Mouse (Mus musculus) monocyte, adult 59 days (primary cell): Measurements from ENCODE around the gene Wdr17. TPM values are rescaled to one million over a fixed set of nuclear protein-coding genes. Genes with fewer than 3 reads are reported as not detected.

Source experiments
- total RNA-seq, 2 experiments: library from RNA; stranded (reverse); gene quantifications; one replicate each; pipeline ENCODE4 v1.2.4; 2023

The Wdr17 gene
- not detected for total RNA-seq

DNA sequence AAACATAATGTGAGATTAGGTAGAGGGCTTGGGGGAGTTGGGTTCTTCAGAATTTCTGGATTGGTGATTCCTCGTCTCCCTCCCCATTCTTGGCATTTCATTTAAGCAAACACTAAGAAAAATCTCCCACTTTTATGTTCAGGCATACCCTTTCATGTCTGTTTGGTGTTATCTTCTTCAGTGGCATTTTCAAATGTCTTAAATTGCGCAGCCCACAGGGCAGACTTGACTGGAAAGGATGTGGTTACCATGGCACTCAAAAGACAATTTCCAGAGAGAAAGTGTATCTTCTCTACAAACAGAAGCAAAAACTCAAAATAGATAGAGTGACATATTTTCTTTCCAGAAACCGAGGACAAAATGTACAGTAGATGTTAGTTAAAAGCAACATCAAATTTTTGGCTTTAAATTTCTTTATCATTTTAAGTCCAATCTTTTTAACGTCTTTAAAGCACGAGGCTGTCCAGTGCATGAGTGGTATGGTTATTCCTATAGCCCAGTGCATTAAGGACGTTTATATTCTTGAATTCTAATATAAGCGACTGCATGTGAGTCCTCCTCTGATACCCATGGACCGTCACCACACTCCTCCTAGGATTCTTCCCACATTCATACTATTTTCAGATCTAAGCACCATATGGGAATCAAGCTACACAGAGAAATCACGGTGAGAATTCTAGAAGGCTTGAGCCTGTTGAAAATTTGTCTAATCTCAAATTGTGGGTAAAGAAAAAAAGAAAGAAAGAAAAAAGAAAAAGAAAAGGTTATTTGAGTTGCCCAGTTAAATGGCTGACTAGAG lies at the start of gene Wdr17:
Gene Wdr17 (minus strand): TSS at position 198 of the 799 bp plus-strand sequence.

DNA sequence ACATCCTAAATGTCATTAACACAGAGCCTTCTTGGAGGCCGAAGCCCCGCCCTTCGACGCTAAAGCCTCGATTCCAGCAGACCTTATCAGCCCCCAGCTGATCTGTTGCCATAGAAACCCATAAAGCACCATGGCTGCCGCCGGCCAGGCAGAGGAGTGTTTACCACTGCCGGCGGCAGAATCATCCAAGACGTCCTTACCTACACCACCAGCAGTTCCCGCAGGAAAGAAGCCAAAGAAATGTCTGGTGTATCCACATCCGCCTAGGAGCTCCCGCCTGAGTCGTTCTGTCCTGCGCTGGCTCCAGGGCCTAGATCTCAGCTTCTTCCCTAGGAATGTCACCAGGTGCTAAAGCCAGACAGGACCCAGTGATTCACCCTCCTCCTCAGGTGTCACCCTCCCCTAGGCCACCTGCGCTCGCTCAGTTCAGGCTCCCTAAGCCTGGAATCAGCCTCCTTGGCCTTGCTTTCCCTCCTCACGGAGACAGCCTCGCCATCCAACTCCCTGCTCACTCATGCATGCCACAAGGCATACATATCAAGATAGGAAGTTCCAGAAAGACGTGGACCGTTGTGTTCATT lies 286.2 kb downstream of the Wdr17 start, which contains the start of gene Spata4:
Gene Spata4 (plus strand): TSS at position 111 of the 581 bp plus-strand sequence.

Other genes starting within 250 kb of the Wdr17 start
- under 1 TPM; 0.30 to 0.52 TPM for gene Gpm6a, start 67.7 kb upstream of the Wdr17 start, total RNA-seq